Mouse (Mus musculus) left cerebral cortex, postnatal 4 days (tissue): ENCODE results near the gene Lrrc49. TPM values are rescaled to one million over a fixed set of nuclear protein-coding genes. Genes with fewer than 3 reads are reported as not detected.

Experiments used
- DNase-seq: peaks from one replicate; pipeline ENCODE4 v3.0.0-alpha.2; 2022
- intact Hi-C: fragments of 180-260 bp; cut with DNase I; formaldehyde crosslinking; loops from one replicate; pipeline ENCODE4 v1.15.1; 2025
- total RNA-seq, 2 experiments: library from RNA; stranded (reverse); gene quantifications; 2 replicates each; pipeline ENCODE4 v1.2.3; 2021

Gene Lrrc49
- 10 to 100 TPM; 86.6 to 86.9 TPM for total RNA-seq

GRCm38 (mm10) chr9:60687891-60688324 is at the start of gene Lrrc49:
Gene Lrrc49, minus strand, starts transcription at chr9:60688158.
- DNase-seq = peak; percentile 91
- intact Hi-C loops = loop anchor here (10.0 kb wide), 1 partner anchor 443 kb away; no protein-coding TSS in a partner anchor

- DNase-seq = no peak
- intact Hi-C loops = no loop called here
Measured at GRCm38 (mm10) chr9:60734321-60734720, 46.4 kb upstream of the Lrrc49 start.

GRCm38 (mm10) chr9:60724968-60725367 is 37.0 kb upstream of the Lrrc49 start:
- intact Hi-C loops = no loop called here
- DNase-seq = no peak

GRCm38 (mm10) chr9:60719687-60720086 is 31.7 kb upstream of the Lrrc49 start:
- intact Hi-C loops = no loop called here

GRCm38 (mm10) chr9:60718284-60718683 is 30.3 kb upstream of the Lrrc49 start:
- DNase-seq = peak; percentile 40
- intact Hi-C loops = no loop called here

More at GRCm38 (mm10) chr9:60719687-60720086, 31.7 kb upstream of the Lrrc49 start:
- no peak for DNase-seq

GRCm38 (mm10) chr9:60715828-60716227 is 27.9 kb upstream of the Lrrc49 start:
- intact Hi-C loops = no loop called here

GRCm38 (mm10) chr9:60715271-60715670 is 27.3 kb upstream of the Lrrc49 start:
- intact Hi-C loops = no loop called here

More at GRCm38 (mm10) chr9:60715828-60716227, 27.9 kb upstream of the Lrrc49 start:
- DNase-seq = no peak

GRCm38 (mm10) chr9:60714191-60714590 is 26.2 kb upstream of the Lrrc49 start:
- no peak for DNase-seq
- intact Hi-C loops = no loop called here

More at GRCm38 (mm10) chr9:60715271-60715670, 27.3 kb upstream of the Lrrc49 start:
- no peak for DNase-seq

GRCm38 (mm10) chr9:60713616-60714015 is 25.7 kb upstream of the Lrrc49 start:
- DNase-seq = no peak
- intact Hi-C loops = no loop called here

- peak; percentile 57 for DNase-seq
- intact Hi-C loops = no loop called here
Measured at GRCm38 (mm10) chr9:60712771-60713541, 25.0 kb upstream of the Lrrc49 start, which contains the start of gene Larp6. Gene Larp6, plus strand, starts transcription at chr9:60712989.

GRCm38 (mm10) chr9:60712011-60712410 is 24.1 kb upstream of the Lrrc49 start:
- DNase-seq = no peak
- intact Hi-C loops = no loop called here

GRCm38 (mm10) chr9:60709721-60710120 is 21.8 kb upstream of the Lrrc49 start:
- intact Hi-C loops = no loop called here

GRCm38 (mm10) chr9:60708606-60709005 is 20.6 kb upstream of the Lrrc49 start:
- DNase-seq = no peak
- intact Hi-C loops = no loop called here

More at GRCm38 (mm10) chr9:60709721-60710120, 21.8 kb upstream of the Lrrc49 start:
- DNase-seq = no peak

GRCm38 (mm10) chr9:60707594-60707993 is 19.6 kb upstream of the Lrrc49 start:
- DNase-seq = no peak
- intact Hi-C loops = no loop called here

GRCm38 (mm10) chr9:60699581-60700231 is 11.7 kb upstream of the Lrrc49 start:
- intact Hi-C loops = loop anchor here (5.0 kb wide), 1 partner anchor 103 kb away; no protein-coding TSS in a partner anchor
- DNase-seq = no peak

GRCm38 (mm10) chr9:60696271-60696985 is 8.5 kb upstream of the Lrrc49 start:
- DNase-seq = no peak
- intact Hi-C loops = no loop called here

- peak; percentile 48 for DNase-seq
- intact Hi-C loops = no loop called here
Measured at GRCm38 (mm10) chr9:60693986-60694385, 6.0 kb upstream of the Lrrc49 start.

GRCm38 (mm10) chr9:60692624-60693023 is 4.7 kb upstream of the Lrrc49 start:
- intact Hi-C loops = no loop called here
- DNase-seq = no peak

GRCm38 (mm10) chr9:60687415-60687814 is 543 bp downstream of the Lrrc49 start:
- intact Hi-C loops = loop anchor here (10.0 kb wide), 1 partner anchor 443 kb away; no protein-coding TSS in a partner anchor
- peak; percentile 22 for DNase-seq

GRCm38 (mm10) chr9:60682753-60683152 is 5.2 kb downstream of the Lrrc49 start:
- DNase-seq = no peak
- intact Hi-C loops = loop anchor here (10.0 kb wide), 1 partner anchor 438 kb away; no protein-coding TSS in a partner anchor

GRCm38 (mm10) chr9:60681005-60681404 is 7.0 kb downstream of the Lrrc49 start:
- no peak for DNase-seq
- intact Hi-C loops = loop anchor here (10.0 kb wide), 1 partner anchor 436 kb away; no protein-coding TSS in a partner anchor
